Mouse (Mus musculus) urinary bladder, postnatal 10 days (tissue): ENCODE data around the gene Cc2d2a.

Experiments used
- DNase-seq: peaks from one replicate; pipeline ENCODE4 v3.0.0; 2022; ENCODE audit warnings: low spot score

The Cc2d2a gene

DNA sequence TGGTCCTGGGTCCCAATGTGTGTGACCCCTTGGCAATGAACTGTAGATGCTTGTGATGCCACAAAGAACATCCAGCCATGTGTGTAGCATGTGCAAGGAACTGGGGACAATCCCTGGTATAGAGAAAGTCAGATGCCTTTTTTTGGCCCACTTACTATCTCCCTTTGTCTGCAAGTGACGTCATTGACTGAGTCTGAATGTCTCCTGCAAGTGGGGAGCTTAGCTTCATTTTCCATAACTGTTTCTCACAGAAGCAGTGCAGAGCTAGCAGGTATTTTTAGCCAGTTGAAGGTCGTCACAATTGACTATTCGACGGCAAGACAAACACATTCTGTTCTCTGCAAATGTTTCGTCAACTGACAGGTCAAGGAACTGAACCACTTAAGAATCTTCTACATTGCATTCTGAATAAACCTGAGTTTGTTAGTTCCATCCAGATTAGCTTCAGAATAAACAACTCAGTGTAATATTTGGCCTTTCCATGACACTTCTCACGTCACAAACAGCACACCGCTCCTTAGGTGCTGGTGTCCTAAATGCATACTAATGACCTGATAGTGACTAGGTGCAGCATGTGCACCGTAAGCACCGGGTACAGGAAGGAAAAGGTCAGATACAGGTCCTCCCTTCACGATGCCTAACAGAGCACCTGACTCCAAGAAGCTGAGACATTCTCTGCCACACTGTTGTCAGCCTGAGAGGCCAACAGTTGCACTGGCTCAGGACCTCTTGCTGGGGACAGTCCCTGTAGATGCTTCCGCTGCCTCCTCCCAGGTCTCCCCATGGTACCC is 66.4 kb downstream of the Cc2d2a start:
- no peak for DNase-seq

DNA sequence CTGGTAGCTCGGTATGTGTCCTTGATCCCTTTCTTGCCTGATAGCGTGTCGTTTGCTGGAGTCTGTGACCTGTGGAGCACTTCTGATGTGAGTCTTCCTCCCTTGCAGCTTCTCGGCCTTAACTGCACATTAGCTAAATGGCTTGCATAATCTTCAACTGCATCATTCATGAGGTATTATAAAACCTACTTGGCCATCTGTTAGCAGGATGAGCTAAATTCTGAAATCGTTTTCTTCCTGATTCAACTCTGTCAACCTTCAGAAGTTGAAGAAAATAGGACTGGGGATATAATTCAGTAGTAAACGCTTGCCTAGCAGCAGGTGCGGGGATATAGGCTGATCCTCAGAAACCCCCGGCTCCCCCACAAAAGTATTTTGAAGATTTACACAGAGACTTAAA is 70.2 kb downstream of the Cc2d2a start:
- DNase-seq = no peak

DNA sequence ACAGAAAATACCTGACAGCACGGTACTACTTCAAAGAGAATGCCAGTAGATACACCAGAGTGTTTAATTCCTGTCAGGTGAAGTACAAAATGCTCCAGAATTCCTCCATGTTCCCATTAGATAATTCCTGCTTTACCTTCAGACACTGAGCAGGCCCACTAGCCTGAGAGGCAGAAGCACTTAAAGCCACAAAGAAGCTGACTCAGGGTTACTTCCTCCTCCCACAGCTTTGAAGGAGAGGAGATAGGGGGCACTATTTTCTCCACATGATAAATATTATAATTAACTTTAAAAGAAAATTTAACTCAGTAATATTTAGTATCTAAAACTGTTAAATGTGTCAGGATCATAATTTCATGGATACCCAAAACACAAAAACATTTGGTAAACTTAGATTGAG is 82.0 kb downstream of the Cc2d2a start:
- no peak for DNase-seq

DNA sequence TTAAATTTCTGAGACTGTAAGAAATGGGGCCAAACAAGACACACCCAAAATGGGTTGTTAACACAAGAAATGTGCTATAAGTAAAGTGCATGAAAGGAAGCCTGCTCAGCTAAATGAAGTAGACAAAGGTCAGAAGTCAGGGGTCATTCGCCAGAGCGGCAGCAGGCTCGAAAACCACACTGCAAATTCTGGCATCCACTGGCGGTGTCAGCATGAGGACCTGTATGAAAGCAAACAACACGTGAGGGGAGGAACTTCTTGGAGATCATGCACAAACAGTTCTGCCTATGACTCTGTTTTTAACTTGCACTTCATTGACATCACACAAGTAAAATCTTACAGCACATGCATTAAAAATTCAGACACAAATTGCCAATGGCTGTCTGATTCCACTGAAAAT is 83.0 kb downstream of the Cc2d2a start:
- DNase-seq = no peak

DNA sequence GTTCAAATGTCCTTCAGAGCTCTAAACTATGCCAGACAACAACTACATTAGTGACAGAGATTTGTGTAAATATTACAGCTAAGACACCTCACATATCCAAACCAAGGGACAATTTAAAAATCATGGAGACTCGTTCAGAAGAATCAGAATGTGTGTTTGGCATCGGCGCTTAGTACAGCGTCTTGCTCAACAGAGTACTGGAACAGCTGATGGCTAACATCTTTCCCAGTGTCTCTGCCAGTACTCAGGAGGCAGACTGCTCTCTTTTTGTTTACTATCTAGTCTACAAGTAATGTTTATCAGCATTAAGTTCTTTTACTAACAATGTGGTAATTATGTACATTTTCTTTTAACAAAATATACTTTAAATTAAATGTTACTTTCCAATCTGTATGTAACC is 85.9 kb downstream of the Cc2d2a start:
- DNase-seq = no peak

DNA sequence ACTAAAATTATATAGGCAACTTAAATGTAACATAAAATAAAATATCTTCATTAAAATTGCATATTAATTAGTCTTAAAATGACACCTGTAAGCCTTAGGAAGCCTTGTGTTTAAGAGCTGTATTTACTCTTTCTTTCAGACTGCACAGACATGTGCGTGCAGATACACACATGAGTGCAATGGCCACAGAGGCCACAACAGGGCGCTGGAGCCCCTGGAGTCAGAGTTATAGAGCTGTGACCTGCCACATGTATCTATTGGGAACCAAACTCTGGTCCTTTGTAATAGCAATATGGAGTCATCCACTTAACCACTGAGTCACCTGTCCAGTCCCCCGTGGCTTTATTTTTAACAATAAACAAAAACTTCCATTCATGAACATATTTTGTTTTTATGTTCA is 86.9 kb downstream of the Cc2d2a start:
- no peak for DNase-seq

DNA sequence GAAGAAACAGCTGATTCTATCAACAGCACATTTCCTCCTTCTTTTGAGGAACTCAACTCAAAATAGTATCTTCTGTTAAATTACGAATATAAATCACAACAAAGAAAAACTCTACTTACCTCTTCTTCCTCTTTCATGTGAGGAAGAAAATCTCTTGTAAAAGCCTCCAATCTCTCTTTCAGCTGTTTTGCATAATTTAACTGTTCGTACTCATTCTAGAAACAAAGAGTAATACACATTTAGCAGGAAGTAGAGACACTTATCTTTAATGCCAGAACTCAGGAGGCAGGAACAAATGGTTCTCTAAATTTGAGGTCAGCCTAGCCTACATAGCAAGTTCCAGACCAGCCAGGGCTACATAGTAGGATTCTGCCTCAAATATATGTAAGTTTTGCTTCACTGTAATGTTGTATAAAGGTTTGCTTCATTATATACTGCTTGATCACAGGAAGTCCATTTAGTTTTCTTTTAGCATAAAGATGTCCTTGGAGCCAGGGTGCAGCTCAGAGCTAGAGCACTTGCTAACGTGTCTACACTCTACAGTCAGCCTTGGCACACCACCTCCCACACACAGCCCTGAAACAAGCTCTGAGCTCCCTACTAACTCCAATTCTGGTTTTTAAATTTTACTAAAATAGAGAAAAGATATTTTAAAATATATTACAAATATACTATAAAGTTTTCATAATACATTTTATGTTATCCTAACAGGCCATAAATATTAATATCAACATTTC is 108.6 kb downstream of the Cc2d2a start:
- no peak for DNase-seq

DNA sequence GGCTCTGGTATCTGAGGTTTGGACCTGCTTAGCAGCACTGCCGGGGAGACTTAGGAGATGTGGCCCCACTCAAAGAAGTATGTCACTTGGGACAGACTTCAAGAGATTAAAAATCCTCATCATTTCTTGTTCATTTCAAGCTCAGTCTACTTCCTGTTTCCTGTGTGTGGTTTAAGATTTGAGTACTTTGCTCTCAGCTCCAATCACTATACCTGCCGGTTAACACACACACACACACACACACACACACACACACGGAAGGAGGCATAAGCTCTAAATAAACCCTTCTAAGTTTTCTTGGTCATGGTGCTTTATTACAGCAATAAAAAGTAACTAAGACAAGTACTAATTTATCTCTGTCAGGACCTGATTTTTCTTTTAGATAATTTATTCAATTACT is 109.4 kb downstream of the Cc2d2a start:
- DNase-seq = no peak

DNA sequence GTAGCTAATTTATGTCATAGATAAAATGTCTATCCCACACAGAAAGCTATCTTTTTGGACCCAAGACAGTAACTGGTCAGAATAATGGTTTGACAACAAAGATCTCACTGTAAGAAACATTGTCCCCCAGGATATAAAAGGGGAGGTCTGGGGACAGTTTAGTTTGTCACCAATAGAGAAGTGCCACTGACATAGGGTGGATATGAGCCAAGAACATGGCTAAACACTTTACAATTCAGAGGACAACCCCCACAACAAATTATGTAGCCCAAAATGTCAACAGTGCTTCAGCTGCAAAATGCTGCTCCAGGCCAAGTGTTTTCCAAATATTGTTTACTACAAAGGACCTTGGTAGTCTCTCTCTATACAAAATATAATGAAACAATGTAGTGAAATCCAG is 114.3 kb downstream of the Cc2d2a start:
- no peak for DNase-seq

DNA sequence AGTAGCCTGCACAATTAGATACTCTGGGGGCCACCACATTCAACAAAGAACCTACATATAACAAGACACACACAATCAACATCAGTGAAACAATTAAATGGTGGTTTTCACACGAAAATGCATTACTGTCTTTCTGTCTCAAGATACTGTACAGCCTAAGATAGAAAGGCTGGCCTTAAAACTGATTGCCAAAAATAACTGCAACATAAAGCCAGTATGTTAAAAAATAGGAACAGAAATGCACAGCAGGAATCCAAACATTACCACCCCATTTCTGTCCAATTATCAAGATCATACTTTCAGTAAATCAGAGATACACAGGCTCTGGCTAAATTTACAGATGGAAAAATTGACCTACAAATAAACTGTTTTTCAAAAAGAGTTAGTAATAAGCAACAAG is 114.8 kb downstream of the Cc2d2a start:
- DNase-seq = no peak

DNA sequence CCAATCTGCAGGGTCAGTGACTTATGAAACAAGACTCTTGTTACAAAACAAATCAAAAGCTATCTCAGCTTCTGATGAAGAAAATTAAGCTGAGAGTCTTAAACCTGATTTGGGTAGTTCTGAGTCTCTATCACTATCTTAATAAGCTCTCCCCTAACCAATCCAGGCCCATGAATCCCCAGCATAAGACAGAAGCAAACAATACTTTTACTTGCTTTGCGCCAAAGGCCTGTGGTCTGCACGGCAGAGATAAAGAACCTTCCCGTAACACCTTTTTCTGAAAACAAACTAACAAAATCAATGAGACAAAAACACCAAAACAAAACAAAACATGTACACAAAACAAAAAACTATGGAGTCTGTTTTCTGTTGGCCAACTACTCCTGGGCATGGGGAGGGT is 116.4 kb downstream of the Cc2d2a start:
- no peak for DNase-seq

DNA sequence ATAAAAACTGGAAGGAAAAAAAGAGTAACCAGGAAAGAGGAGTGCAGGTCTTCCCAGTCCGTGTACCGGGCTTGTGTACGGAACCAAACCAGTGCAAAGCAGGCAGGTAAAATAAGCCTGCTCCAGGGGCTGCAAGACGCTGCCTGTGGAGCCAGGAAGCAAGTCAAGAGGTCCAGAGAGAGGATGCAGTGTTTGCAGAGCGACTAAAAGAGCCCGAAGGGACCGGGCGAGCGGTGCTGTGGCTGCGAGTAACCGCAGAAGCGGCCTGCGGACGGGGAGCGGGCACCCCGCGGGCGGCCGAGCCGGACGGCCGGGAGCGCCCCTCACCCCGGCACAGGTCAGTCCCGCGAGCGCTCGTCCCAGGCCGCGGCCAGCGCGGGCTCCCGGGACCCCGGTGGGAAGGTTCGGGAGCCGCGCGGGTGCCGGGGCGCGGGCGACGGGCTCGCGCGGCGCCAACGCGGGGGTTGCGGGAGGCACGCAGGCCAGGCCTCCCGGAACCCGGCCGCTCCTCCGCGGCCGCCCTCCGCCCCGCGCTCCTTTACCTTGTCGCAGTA is 119.4 kb downstream of the Cc2d2a start:
- DNase-seq = no peak

DNA sequence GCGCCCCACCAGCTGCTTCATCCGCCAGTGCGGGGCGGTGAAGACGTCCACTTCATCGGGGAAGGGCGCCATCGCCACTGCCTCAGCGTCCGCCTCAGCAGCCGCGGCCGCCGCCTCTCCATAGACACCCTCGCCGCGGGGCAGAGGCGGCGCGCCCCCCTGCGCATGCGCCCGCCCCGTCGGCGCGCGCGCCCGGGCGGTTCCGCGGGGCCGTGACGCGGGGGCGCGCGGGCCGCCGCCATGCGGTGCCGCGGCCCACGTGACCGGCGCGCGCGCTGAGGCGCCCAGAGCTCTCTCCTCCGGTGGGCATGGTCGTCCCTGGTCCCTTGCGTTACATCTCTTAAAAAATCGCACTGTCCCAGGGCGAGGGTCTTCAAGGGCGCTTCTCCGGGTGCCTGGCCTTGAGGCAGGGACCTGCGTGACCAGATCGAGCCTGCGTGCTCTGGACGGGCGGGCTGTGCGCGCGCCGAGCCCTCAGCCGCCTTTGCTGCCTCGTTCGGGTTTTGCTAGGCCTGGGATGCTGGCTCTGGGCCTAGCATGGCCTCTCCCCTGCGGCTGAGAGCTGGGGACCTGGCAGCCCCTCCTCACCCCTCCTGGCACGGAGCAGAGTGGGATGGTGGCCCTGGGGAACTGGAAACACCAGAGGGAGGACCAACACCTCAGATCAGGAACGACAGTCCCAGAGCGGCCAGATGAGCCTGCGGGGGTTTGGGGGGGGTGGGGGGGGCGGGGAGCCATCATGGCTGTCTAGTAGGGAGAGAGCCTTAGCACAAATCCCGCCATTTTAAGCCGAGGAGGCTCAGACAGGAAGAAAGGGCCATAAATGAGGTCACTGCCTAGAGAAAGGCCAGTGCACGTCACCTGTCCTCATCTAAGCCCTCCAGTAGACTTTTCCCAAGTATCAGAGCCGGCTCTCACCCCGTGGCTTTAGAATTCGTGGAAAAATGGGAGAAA is 120.1 kb downstream of the Cc2d2a start:
- peak; percentile 27 for DNase-seq

DNA sequence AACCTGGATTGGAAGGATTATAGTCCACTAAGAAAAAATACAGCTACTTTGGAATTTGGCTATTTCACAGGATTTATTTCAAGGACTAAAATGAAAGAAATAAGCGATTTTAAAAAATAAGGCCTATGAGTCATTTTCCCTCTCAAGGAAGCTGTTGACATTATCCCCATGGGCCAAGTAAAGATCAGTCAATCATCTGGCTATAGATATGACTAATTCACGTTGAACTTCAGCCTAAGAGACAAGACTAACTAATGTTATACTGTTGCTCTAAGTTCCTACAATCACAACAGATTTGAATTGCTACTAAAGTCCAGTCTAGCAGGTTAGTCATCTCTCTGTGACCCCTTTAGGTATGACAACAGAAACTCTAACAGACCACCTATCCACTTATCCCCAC is 121.8 kb downstream of the Cc2d2a start:
- DNase-seq = no peak

DNA sequence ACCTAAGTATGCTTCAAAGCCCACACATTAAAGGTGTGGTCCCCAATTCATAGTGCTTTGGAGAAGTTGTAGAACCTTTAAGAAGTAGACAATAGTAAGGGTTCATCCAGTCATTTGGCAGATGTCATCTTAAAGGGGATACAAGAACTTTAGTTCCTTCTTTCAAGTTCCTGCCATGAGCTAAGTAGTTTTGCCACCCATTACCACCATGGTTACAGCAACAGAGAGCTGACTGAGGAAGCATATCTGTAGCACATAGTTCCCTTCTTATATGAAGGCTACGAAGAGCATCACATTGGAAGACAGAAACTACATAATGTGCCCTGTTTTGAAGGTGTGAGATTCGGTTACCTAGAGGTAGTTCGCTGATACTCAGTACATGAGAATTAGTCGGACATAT is 124.5 kb downstream of the Cc2d2a start:
- DNase-seq = no peak

DNA sequence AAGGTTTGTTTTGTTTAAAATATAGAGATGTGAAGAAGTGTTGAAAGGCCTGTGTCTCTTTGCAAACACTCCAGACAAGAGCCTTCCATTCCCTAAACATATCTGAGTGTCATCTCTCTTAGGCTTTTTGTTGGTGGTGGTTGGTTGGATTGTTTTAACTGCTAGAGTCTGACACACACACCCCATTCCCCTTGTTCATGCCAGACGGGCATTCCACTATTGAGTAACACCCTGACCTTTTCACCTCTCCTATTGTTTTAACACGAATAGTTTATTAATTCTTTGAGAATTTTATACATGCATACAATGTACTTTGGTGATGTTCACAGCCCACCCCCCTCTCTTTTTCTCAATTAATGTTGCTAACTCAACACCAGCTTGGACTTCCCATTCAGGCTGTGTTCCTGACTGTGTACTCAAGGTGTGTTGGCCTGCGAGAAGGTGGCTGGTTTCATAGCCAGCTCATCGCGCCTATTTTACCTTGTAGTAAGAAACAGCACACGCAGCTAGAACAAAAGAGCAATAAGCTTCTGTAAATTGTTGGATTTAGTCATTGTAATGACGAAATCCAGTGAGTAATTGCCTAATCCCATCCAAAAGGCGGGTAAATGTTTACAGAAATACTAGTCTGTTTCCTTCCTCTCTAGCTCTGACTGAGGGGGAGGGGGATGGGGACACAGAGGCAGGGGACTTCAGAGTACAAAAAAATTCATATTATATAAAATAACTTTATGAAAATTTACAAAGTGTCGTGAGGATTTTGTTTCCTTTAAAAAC is 126.0 kb downstream of the Cc2d2a start:
- DNase-seq = no peak
